Comparison of ENCODE assay signal across 11 mouse cellular contexts in genomic region chr12:73937353-73937752, GRCm38 (mm10). TPM values are rescaled to one million over a fixed set of nuclear protein-coding genes. Genes with fewer than 3 reads are reported as not detected.
DNase-seq lines count a peak whose midpoint lies in the region; ATAC-seq lines count a peak whose summit lies in the region.
"Had no signal": no experiment of that assay in that cellular context is flagged by ENCODE, and none has a peak within 500 bp of the region (broad histone marks: within the 10 kb centered on the region; RNA-seq: fewer than 3 reads in every experiment).

Gm49321 (plus strand) TSS chr12:73937653.

- WGBS in kidney, embryonic 14.5 days, result 94% methylated on average over 1 of the region's 1 CpGs
- 94% methylated on average over 1 of the region's 1 CpGs for WGBS in forebrain, embryonic 14.5 days
- 92% methylated on average over 1 of the region's 1 CpGs for WGBS in limb, embryonic 12.5 days

- peaks cover 81% of the 10 kb centered on the region for H3K36me3 ChIP-seq in kidney, embryonic 14.5 days (ENCODE audit: control insufficient read depth, insufficient read depth, low read length)
- peaks cover 71% of the 10 kb centered on the region for H3K36me3 ChIP-seq in forebrain, embryonic 14.5 days (ENCODE audit: control insufficient read depth, insufficient read depth, low read length)
- peaks cover 86% of the 10 kb centered on the region for H3K36me3 ChIP-seq in limb, embryonic 12.5 days

- no peaks in the 10 kb centered on the region for H3K9me3 ChIP-seq in kidney, embryonic 14.5 days (ENCODE audit: control insufficient read depth, low read length)
- H3K9me3 ChIP-seq in forebrain, embryonic 14.5 days (replicated peaks; ENCODE audit: control insufficient read depth, low read length), result no peaks in the 10 kb centered on the region
- no peaks in the 10 kb centered on the region for H3K9me3 ChIP-seq in limb, embryonic 12.5 days

- no peak within 1 kb of the TSS for H3K4me2 ChIP-seq in kidney, embryonic 14.5 days (replicated peaks; ENCODE audit: low read depth, low read length)
- H3K4me2 ChIP-seq in forebrain, embryonic 14.5 days (ENCODE audit: low read length), result no peak within 1 kb of the TSS
- H3K4me2 ChIP-seq in limb, embryonic 12.5 days, result no peak within 1 kb of the TSS

- DNase-seq in kidney, postnatal 10 days, result no peak
- no peak for DNase-seq in forebrain, embryonic 14.5 days (ENCODE audit: low spot score)
- DNase-seq in cerebellum, adult 11-12 months, result no peak
- no peak for DNase-seq in right cerebral cortex, adult 18-20 months
- DNase-seq in T-cell, adult 2 months (ENCODE audit: low spot score), result no peak
- DNase-seq: heart, adult 18-20 months had no signal

- no peak within 1 kb of the TSS for H3K9ac ChIP-seq in kidney, embryonic 14.5 days (ENCODE audit: low read depth, low read length)
- no peak within 1 kb of the TSS for H3K9ac ChIP-seq in forebrain, embryonic 14.5 days (ENCODE audit: low read length)
- H3K9ac ChIP-seq in limb, embryonic 12.5 days (replicated peaks), result no peak within 1 kb of the TSS

- ATAC-seq in kidney, embryonic 14.5 days (ENCODE audit: low FRiP score, low TSS enrichment), result no peak
- ATAC-seq in activated CD4-positive, CD25-positive, alpha-beta regulatory T cell, adult 4 months, result no peak
- ATAC-seq in forebrain, embryonic 14.5 days, result no peak
- ATAC-seq in limb, embryonic 12.5 days (ENCODE audit: insufficient number of reproducible peaks, insufficient read depth, low FRiP score, low TSS enrichment, low read depth), result no peak

- no peak within 1 kb of the TSS for H3K4me3 ChIP-seq in kidney, embryonic 14.5 days (ENCODE audit: low read length)
- no peak within 1 kb of the TSS for H3K4me3 ChIP-seq in forebrain, embryonic 14.5 days (ENCODE audit: low read depth, low read length)
- no peak within 1 kb of the TSS for H3K4me3 ChIP-seq in limb, embryonic 12.5 days (replicated peaks)
- H3K4me3 ChIP-seq: erythroblast, embryonic 14.5 days had no signal

- no peak within 1 kb of the TSS for H3K27ac ChIP-seq in kidney, embryonic 14.5 days (ENCODE audit: low read depth, low read length)
- H3K27ac ChIP-seq in forebrain, embryonic 14.5 days (ENCODE audit: low read depth, low read length), result no peak within 1 kb of the TSS
- H3K27ac ChIP-seq in limb, embryonic 12.5 days, result no peak within 1 kb of the TSS

- no peaks in the 10 kb centered on the region for H3K4me1 ChIP-seq in kidney, embryonic 14.5 days (ENCODE audit: control insufficient read depth, insufficient read depth, low read length)
- H3K4me1 ChIP-seq in forebrain, embryonic 14.5 days (ENCODE audit: control insufficient read depth, insufficient read depth, low read length), result no peaks in the 10 kb centered on the region
- no peaks in the 10 kb centered on the region for H3K4me1 ChIP-seq in limb, embryonic 12.5 days (replicated peaks)

- H3K27me3 ChIP-seq in kidney, embryonic 14.5 days (ENCODE audit: control insufficient read depth, insufficient read depth, low read length), result no peaks in the 10 kb centered on the region
- H3K27me3 ChIP-seq in forebrain, embryonic 14.5 days (replicated peaks; ENCODE audit: control insufficient read depth, insufficient read depth, low read length), result no peaks in the 10 kb centered on the region
- no peaks in the 10 kb centered on the region for H3K27me3 ChIP-seq in limb, embryonic 12.5 days

RNA-seq across cellular contexts. Expression of gene Gm49321, which starts in this region (rescaled TPM):
- polyA plus RNA-seq in kidney, embryonic 14.5 days (2014; fragmentation: Nextera tagmentation; extraction: Ambion mirVana), result 8.7 and 13.9 TPM in 2 replicates
- polyA plus RNA-seq in activated CD4-positive, CD25-positive, alpha-beta regulatory T cell, adult 4 months (2017; shearing (Covaris generic)), result 10 to 100 TPM; 10.8 to 21.0 TPM
- polyA plus RNA-seq in forebrain, embryonic 14.5 days (2014; fragmentation: Nextera tagmentation; extraction: Ambion mirVana), result 13.6 and 19.3 TPM in 2 replicates
- 13.7 and 15.3 TPM in 2 replicates for polyA plus RNA-seq in limb, embryonic 12.5 days (2016; fragmentation: Nextera tagmentation; extraction: Ambion mirVana)
- polyA plus RNA-seq: erythroblast, embryonic 14.5 days; large intestine, adult 2 months had no signal
